Mouse (Mus musculus): ENCODE measurements around the gene Trim15. TPM values are rescaled to one million over a fixed set of nuclear protein-coding genes. Genes with fewer than 3 reads are reported as not detected.

Gene Trim15
- polyA plus RNA-seq, 1 experiment from 2014 or later = 0.51 TPM

DNA sequence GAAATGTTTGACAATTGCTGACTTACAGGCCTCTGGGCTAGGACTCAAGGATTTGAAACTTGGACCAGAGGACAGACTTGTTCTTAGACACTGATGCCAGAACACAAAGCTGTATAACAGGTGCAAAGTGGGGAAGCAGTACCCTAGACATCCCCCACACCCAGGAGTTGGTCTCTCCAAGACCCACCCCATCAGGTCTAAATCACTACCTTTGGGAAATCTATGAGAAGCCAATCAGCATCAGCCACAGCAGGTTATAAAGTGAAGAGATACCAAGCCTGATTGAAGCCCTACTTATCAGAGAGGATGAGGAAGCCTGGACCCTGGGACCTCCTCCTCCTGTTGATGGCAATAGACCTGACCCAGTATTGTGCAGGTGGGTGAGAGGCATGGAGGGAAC is 55.1 kb downstream of the Trim15 start, which contains the start of gene H2-M10.6:
TSS of gene H2-M10.6 (plus strand) at position 301 of the 400 bp plus-strand sequence.
- ATAC-seq (ENCODE audit: low FRiP score) (no peak), DNase-seq (ENCODE audit: low spot score, missing footprints) (no peak)
- no peaks in the 10 kb centered on the region for H3K36me3 ChIP-seq (ENCODE audit: control insufficient read depth, insufficient read depth, low read length)
- no peaks in the 10 kb centered on the region for H3K4me1 ChIP-seq (ENCODE audit: control insufficient read depth, insufficient read depth, low read length)
- no peak within 1 kb of the TSS for H3K9ac ChIP-seq (ENCODE audit: low read length)
- no peak within 1 kb of the TSS for H3K27ac ChIP-seq (ENCODE audit: low read depth, low read length)
- no peak within 1 kb of the TSS for H3K4me2 ChIP-seq
- H3K27me3 ChIP-seq (ENCODE audit: control insufficient read depth, insufficient read depth, low read length) = no peaks in the 10 kb centered on the region
- no peaks in the 10 kb centered on the region for H3K9me3 ChIP-seq (ENCODE audit: control insufficient read depth, low read length)
- no peak within 1 kb of the TSS for H3K4me3 ChIP-seq (ENCODE audit: low read depth, low read length)

Other genes starting within 250 kb of the Trim15 start
- not detected in 2 replicates for gene H2-M9, start 224.5 kb downstream of the Trim15 start, polyA plus RNA-seq (2014; fragmentation: Nextera tagmentation; extraction: Ambion mirVana)
- not detected in 2 replicates for gene H2-M1, start 195.0 kb downstream of the Trim15 start, polyA plus RNA-seq (2014; fragmentation: Nextera tagmentation; extraction: Ambion mirVana)
- gene H2-M10.5, start 94.3 kb downstream of the Trim15 start, polyA plus RNA-seq (2014; fragmentation: Nextera tagmentation; extraction: Ambion mirVana) = not detected in 2 replicates
- gene H2-M10.6, start 55.0 kb downstream of the Trim15 start, polyA plus RNA-seq (2014; fragmentation: Nextera tagmentation; extraction: Ambion mirVana) = not detected in 2 replicates
- gene Trim26, start 30.1 kb downstream of the Trim15 start, polyA plus RNA-seq (2014; fragmentation: Nextera tagmentation; extraction: Ambion mirVana) = 32.4 and 35.0 TPM in 2 replicates
- gene Trim10, start 2.4 kb upstream of the Trim15 start, polyA plus RNA-seq (2014; fragmentation: Nextera tagmentation; extraction: Ambion mirVana) = 7.7 and 8.1 TPM in 2 replicates
- gene Trim40, start 22.9 kb upstream of the Trim15 start, polyA plus RNA-seq (2014; fragmentation: Nextera tagmentation; extraction: Ambion mirVana) = not detected in 2 replicates
- not detected in 2 replicates for gene Trim31, start 30.9 kb upstream of the Trim15 start, polyA plus RNA-seq (2014; fragmentation: Nextera tagmentation; extraction: Ambion mirVana)
- 0.46 TPM in 2 replicates for gene Rnf39, start 75.7 kb upstream of the Trim15 start, polyA plus RNA-seq (2014; fragmentation: Nextera tagmentation; extraction: Ambion mirVana)
- gene Ppp1r11, start 84.5 kb upstream of the Trim15 start, polyA plus RNA-seq (2014; fragmentation: Nextera tagmentation; extraction: Ambion mirVana) = 152 and 157 TPM in 2 replicates
- gene Znrd1, start 91.3 kb upstream of the Trim15 start, polyA plus RNA-seq (2014; fragmentation: Nextera tagmentation; extraction: Ambion mirVana) = 83.5 and 86.7 TPM in 2 replicates
- gene Znrd1as, start 91.4 kb upstream of the Trim15 start, polyA plus RNA-seq (2014; fragmentation: Nextera tagmentation; extraction: Ambion mirVana) = 8.5 and 9.4 TPM in 2 replicates
- gene 2410137M14Rik, start 114.0 kb upstream of the Trim15 start, polyA plus RNA-seq (2014; fragmentation: Nextera tagmentation; extraction: Ambion mirVana) = 0.39 TPM in 1 of 2 replicates, not detected in the other
- 0.41 and 0.67 TPM in 2 replicates for gene H2-M5, start 122.3 kb upstream of the Trim15 start, polyA plus RNA-seq (2014; fragmentation: Nextera tagmentation; extraction: Ambion mirVana)
- 89.9 and 102 TPM in 2 replicates for gene Zfp57, start 134.0 kb upstream of the Trim15 start, polyA plus RNA-seq (2014; fragmentation: Nextera tagmentation; extraction: Ambion mirVana)
- gene Mog, start 156.2 kb upstream of the Trim15 start, polyA plus RNA-seq (2014; fragmentation: Nextera tagmentation; extraction: Ambion mirVana) = 0.18 and 0.42 TPM in 2 replicates
- 14.3 and 14.5 TPM in 2 replicates for gene Gabbr1, start 178.8 kb upstream of the Trim15 start, polyA plus RNA-seq (2014; fragmentation: Nextera tagmentation; extraction: Ambion mirVana)
- not detected in 2 replicates for gene Olfr90, start 221.3 kb upstream of the Trim15 start, polyA plus RNA-seq (2014; fragmentation: Nextera tagmentation; extraction: Ambion mirVana)
- not detected in 2 replicates for gene Olfr91, start 231.1 kb upstream of the Trim15 start, polyA plus RNA-seq (2014; fragmentation: Nextera tagmentation; extraction: Ambion mirVana)